Mouse (Mus musculus) hindbrain, postnatal 0 days (tissue): ENCODE results near the gene Trim15. TPM values are rescaled to one million over a fixed set of nuclear protein-coding genes. Genes with fewer than 3 reads are reported as not detected.
"Not testable (repeated sequence)": the region's sequence is repeated elsewhere in the genome, so short reads cannot be mapped to it uniquely, and the experiment has no call there.

ENCODE experiments used
- ATAC-seq: fragments of 200-750 bp; cut with Nextera tagmentation; 2 replicates; pipeline ENCODE4 v1.8.0; 2017; ENCODE audit warnings: mild to moderate bottlenecking, moderate TSS enrichment, moderate library complexity
- DNase-seq: peaks from one replicate; pipeline ENCODE4 v3.0.0-alpha.2; 2015; ENCODE audit warnings: low spot score
- H3K27ac ChIP-seq: fragments of 300-500 bp; sonication (generic); 2 replicates; pipeline ENCODE4 v1.5.1; 2014; ENCODE audit warnings: mild to moderate bottlenecking
- H3K27me3 ChIP-seq: fragments of 300-500 bp; sonication (generic); 2 replicates; pipeline ENCODE4 v1.6.1; 2014; ENCODE audit warnings: low read length, mixed read lengths; ENCODE audit not compliant: insufficient read depth
- H3K36me3 ChIP-seq: fragments of 300-500 bp; sonication (generic); 2 replicates; pipeline ENCODE4 v1.6.1; 2014; ENCODE audit warnings: low read length, mixed read lengths; ENCODE audit not compliant: insufficient read depth
- H3K4me1 ChIP-seq: fragments of 300-500 bp; sonication (generic); 2 replicates; pipeline ENCODE4 v1.6.1; 2014; ENCODE audit warnings: antibody characterized with exemption, low read length, mixed read lengths; ENCODE audit not compliant: insufficient read depth
- H3K4me2 ChIP-seq: fragments of 300-500 bp; sonication (generic); 2 replicates; pipeline ENCODE4 v1.6.1; 2014; ENCODE audit warnings: low read depth, mild to moderate bottlenecking, low read length, moderate library complexity, mixed read lengths
- H3K4me3 ChIP-seq: fragments of 300-500 bp; sonication (generic); 2 replicates; pipeline ENCODE4 v1.5.1; 2014; ENCODE audit warnings: low read length
- H3K9ac ChIP-seq: fragments of 300-500 bp; sonication (generic); replicated peaks from 2 replicates; pipeline ENCODE4 v1.6.1; 2014; ENCODE audit warnings: mild to moderate bottlenecking, low read length, moderate library complexity, mixed read lengths
- H3K9me3 ChIP-seq: fragments of 300-500 bp; sonication (generic); 2 replicates; pipeline ENCODE4 v1.6.1; 2016; ENCODE audit warnings: low read length, mixed read lengths
- CTCF ChIP-seq: IDR thresholded peaks from 2 replicates; pipeline ENCODE4 v1.5.1; 2016; ENCODE audit warnings: antibody characterized with exemption, control low read depth, low read depth
- WGBS: fragments of 180-500 bp; shearing (Covaris S2); extraction: QIAGEN DNeasy Blood & Tissue Kit; methylation state at CpG from one replicate; pipeline ENCODE4 v1.1.7; 2014; 5-methylcytosine and 5-hydroxymethylcytosine counted together
- polyA plus RNA-seq: library from polyadenylated mRNA; unstranded; fragments of >200 nt; fragmentation: Nextera tagmentation; extraction: Ambion mirVana; gene quantifications from 2 replicates; pipeline ENCODE4 v1.2.1, GENCODE M21; 2015
- total RNA-seq: library from RNA; depleted of rRNA; stranded (reverse); fragments of >200 nt; gene quantifications from 2 replicates; pipeline ENCODE4 v1.2.3, GENCODE M21; 2014

The Trim15 gene
- total and polyA plus RNA-seq, 2 experiments from 2014 or later: 0.40 TPM; not detected in 1

DNA sequence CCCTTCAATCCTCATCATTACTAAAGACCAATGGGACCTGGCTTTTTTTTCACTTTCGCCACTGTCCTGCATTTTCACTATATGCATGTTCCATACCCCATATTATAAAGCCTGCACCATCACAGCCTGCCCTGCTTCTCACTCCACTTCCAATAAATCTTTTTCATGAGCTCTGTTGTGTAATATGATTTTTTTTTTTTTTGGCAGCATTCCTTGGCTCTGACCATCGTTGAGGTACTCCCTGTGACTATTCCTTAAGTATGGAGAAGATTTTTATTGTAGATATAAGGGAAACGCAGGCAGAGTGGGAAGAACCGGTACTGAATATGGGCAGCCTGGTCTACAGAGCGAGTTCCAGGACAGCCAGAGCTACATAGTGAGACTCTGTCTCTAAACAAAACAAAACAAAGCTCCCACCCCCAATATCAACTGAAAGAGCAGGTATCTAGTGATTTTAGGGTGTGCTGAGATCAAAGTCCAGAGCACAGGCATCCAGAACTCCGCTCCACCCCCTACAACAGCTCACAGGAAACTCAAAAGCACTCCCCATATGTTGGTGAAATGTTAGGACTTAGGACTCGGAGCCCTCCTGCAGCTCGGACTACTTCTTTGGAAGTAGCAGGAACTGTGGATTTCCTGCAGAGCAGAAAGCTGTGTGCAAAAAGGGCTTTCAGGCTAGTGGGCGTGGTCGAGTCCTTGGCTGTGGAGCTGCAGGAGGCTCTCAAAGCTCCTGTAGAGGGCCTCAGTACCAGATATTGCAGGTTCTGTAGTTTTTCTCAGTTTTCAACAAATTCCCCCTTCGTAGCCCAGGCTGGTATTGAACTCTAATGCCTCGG lies 31.2 kb downstream of the Trim15 start:
- Histone ChIP-seq H3K9ac (peak overlapping the region; percentile 91), H3K27ac (peak overlapping the region; percentile 76), H3K27me3 (no peaks in the 10 kb centered on the region), H3K4me2 (peak overlapping the region; percentile 64), H3K4me3 (peak overlapping the region; percentile 87; the same call in 1 of the 2 replicates), H3K9me3 (no peaks in the 10 kb centered on the region), H3K4me1 (peaks cover 12% of the 10 kb centered on the region), H3K36me3 (no peaks in the 10 kb centered on the region)
- peak; percentile 48; the same call in 1 of the 2 replicates for TF ChIP-seq CTCF
- ATAC-seq (no peak), DNase-seq (peak; percentile 71)
- 35% methylated on average over 12 of the region's 12 CpGs for WGBS

DNA sequence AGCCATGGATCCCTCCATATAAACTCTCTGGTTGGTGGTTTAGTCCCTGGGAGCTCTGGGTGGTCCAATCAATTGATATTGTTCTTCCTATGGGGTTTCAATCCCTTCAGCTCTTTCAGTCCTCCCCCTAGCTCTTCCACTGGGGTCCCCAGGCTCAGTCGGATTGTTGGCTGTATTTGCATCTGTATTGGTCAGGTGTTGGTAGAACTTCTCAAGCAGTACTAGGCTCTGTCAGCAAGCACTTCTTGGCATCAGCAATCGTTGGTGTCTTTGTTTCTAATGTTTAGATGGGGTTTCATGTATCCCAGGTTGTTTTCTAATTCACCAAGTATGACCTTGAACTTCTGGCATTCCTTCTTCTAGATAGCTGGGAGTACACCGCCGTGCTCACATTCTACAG lies 34.3 kb downstream of the Trim15 start:
- Histone ChIP-seq H3K27me3 (0 out of 2 replicates have a peak, but pooled peaks cover 4% of the 10 kb centered on the region), H3K4me2 (no peak overlapping the region), H3K9me3 (no peaks in the 10 kb centered on the region), H3K9ac (no peak overlapping the region), H3K4me3 (no peak overlapping the region), H3K4me1 (0 out of 2 replicates have a peak, but pooled peaks cover 5% of the 10 kb centered on the region), H3K27ac (no peak overlapping the region), H3K36me3 (no peaks in the 10 kb centered on the region)
- no peak for DNase-seq
- TF ChIP-seq CTCF: no peak
- no peak for ATAC-seq
- WGBS: 60% methylated on average over 4 of the region's 4 CpGs

DNA sequence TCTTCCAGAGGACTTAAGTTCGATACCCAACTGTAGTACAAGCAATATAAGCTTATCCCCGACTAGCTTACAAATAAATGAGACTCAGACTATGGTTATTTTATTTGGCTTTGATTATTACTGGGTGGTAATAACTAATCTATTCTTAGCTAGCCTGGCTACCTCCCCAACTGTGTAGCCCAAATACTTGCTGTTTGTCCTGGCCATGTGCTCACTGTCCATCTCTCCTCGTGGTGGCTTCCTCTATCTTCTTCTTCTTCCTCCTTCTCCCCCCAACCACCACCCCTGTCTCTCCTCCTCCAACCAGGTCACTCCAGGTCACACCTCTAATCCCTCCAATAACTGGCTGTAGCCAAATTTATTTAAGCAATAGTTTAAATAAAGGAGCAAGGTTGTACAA lies 36.5 kb downstream of the Trim15 start:
- H3K27ac ChIP-seq: no peak overlapping the region
- H3K9me3 ChIP-seq: no peaks in the 10 kb centered on the region
- H3K4me1 ChIP-seq: no peaks in the 10 kb centered on the region
- H3K27me3 ChIP-seq: 0 out of 2 replicates have a peak, but pooled peaks cover 4% of the 10 kb centered on the region
- H3K4me2 ChIP-seq: no peak overlapping the region
- no peak for ATAC-seq
- no peak for TF ChIP-seq CTCF
- H3K9ac ChIP-seq: no peak overlapping the region
- no peaks in the 10 kb centered on the region for H3K36me3 ChIP-seq
- DNase-seq: no peak
- WGBS: 80% methylated on average over 3 of the region's 3 CpGs
- H3K4me3 ChIP-seq: no peak overlapping the region

DNA sequence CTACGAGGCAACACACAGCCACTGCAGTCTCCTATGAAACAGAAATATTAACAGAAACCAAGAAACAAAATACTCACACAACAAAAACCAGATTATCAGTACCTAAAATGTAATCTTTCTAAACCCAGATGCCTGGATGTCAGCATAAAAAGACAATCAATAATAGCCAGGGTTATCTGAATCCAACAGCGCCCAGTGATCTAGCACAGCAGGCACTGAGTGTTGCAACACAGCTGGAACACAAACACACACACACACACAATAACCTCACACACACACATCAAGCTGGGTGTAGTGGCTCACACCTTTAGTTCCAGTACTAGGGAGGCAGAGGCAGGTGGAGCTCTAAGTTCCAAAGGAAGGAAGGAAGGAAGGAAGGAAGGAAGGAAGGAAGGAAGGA lies 38.5 kb downstream of the Trim15 start:
- Histone ChIP-seq H3K4me3 (no peak overlapping the region), H3K27ac (no peak overlapping the region), H3K27me3 (0 out of 2 replicates have a peak, but pooled peaks cover 4% of the 10 kb centered on the region), H3K9me3 (no peaks in the 10 kb centered on the region), H3K4me1 (no peaks in the 10 kb centered on the region), H3K4me2 (no peak overlapping the region), H3K9ac (no peak overlapping the region), H3K36me3 (no peaks in the 10 kb centered on the region)
- WGBS: 84% methylated on average over 2 of the region's 2 CpGs
- ATAC-seq (no peak), DNase-seq (no peak)
- TF ChIP-seq CTCF: no peak

DNA sequence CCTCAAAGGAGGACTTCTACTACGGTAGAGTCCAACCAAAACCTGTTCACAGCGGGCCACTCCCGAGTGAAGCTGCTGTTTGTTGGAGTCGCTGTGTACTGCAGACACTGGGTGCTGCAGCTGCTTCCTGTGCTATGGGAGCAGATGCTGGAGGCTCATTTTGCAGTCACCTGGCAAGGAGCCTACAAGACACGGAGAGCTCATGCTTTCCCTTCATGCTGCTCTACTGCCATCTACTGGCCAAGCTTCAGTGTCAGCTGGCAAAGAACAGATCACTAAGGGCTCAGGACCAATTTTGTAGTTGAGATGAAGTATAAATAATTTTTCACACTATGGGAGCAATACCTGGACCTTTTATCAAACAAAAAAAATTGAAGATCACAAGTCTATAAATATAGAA lies 41.0 kb downstream of the Trim15 start:
- 12% methylated on average over 5 of the region's 5 CpGs for WGBS

DNA sequence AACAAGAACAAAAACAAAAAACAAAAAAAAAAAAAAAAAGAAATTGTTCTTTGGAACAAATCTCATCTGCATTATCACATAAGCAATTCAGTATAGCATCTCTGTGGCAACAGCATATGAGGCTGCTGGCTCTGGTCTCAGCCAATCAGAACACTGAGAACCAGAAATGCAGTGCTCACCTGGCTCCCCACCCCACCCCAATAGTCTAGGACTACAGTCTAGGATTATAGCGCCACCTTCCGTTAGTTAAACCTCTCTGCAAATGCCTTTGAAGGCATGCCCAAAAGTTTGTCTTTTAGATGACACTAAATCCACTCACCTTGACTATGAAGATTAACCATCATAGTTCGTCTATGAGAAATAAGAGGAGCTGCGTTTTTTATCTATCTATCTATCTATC lies 41.5 kb downstream of the Trim15 start:
- no peaks in the 10 kb centered on the region for H3K36me3 ChIP-seq
- H3K27ac ChIP-seq: no peak overlapping the region
- no peaks in the 10 kb centered on the region for H3K4me1 ChIP-seq
- ATAC-seq: peak; percentile 89
- no peak overlapping the region for H3K9ac ChIP-seq
- H3K9me3 ChIP-seq: no peaks in the 10 kb centered on the region
- 26% methylated on average over 4 of the region's 4 CpGs for WGBS
- H3K4me3 ChIP-seq: no peak overlapping the region
- H3K27me3 ChIP-seq: 0 out of 2 replicates have a peak, but pooled peaks cover 4% of the 10 kb centered on the region
- peak overlapping the region; percentile 38; the same call in 1 of the 2 replicates for H3K4me2 ChIP-seq
- TF ChIP-seq CTCF: peak; percentile 61
- peak; percentile 82 for DNase-seq

More for the DNA sequence above, 41.0 kb downstream of the Trim15 start:
- not testable (repeated sequence) for H3K36me3 ChIP-seq, H3K4me3 ChIP-seq, H3K27ac ChIP-seq, H3K4me1 ChIP-seq, H3K9ac ChIP-seq, H3K27me3 ChIP-seq, H3K9me3 ChIP-seq
- peak; percentile 86 for TF ChIP-seq CTCF
- ATAC-seq (peak; percentile 87), DNase-seq (peak; percentile 97)
- H3K4me2 ChIP-seq: peak overlapping the region; percentile 38

DNA sequence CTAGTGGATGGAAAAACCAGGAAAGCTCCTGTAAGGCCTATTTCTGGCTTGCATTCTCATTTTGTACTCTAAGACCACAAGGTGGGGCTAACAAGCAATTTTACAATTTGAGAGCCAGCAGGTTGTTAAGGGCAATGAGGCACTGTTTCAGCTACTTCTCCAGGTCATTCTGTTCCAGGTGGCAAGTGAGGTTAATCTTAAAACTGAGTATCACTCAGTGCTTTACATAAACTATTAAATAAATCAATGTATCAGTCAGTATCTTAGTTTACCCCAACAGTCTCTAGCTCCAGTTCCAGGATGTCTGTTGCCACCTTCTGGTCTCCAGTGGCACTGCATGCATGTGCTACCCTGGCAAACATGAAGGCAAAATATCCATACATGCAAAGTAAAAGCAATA lies 43.0 kb downstream of the Trim15 start:
- TF ChIP-seq CTCF: peak; percentile 81
- no peak overlapping the region for H3K4me3 ChIP-seq
- H3K27me3 ChIP-seq: 0 out of 2 replicates have a peak, but pooled peaks cover 4% of the 10 kb centered on the region
- ATAC-seq (0 out of 2 replicates have a peak, but pooled peaks have one; percentile 17), DNase-seq (peak; percentile 61)
- no peak overlapping the region for H3K27ac ChIP-seq
- H3K36me3 ChIP-seq: no peaks in the 10 kb centered on the region
- H3K4me2 ChIP-seq: no peak overlapping the region
- H3K4me1 ChIP-seq: no peaks in the 10 kb centered on the region
- H3K9ac ChIP-seq: no peak overlapping the region
- no peaks in the 10 kb centered on the region for H3K9me3 ChIP-seq
